Mouse (Mus musculus) ovary, postnatal 10 days (tissue): Measurements from ENCODE around the gene Zfp945.
A peak's percentile ranks its signal among the peaks of the same experiment; 100 is the strongest.
"Not testable (repeated sequence)": the region's sequence is repeated elsewhere in the genome, so short reads cannot be mapped to it uniquely, and the experiment has no call there.

Experiments used
- DNase-seq: peaks from one replicate; pipeline ENCODE4 v3.0.0; 2022; ENCODE audit warnings: low spot score

Zfp945 gene

DNA sequence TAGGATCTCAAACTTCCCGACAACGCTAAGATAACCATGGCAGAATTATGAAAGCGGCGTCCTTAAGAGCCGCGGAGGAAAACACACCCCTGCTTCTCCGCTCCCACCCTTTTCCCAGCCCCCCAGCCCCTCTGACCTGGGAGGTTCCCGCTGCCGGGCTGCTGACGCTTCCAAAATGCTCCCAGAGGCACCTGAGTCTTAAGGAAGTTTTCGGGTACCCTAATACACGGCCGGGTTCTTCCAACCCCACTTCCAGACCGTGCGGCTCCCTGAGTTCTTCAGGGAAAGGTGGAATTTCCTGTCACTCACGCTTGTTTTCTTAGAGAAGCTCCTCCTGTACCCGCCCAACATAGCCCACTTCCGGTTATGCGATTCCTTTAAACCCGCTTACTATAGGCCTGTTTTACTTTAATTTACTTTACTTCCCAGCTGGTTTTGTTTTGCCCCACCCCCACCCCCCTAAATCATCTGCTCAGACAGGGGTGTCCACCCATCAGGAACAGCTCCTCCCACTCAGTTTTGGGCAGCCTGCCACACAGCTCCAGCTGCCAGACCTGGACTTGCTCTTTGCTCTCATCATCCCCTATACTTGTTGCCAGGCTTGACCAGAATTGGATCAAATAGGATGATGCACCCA lies at the start of gene Zfp945:
Gene Zfp945, minus strand, starts transcription at position 290 of the 637 bp plus-strand sequence.
- peak; percentile 34 for DNase-seq

DNA sequence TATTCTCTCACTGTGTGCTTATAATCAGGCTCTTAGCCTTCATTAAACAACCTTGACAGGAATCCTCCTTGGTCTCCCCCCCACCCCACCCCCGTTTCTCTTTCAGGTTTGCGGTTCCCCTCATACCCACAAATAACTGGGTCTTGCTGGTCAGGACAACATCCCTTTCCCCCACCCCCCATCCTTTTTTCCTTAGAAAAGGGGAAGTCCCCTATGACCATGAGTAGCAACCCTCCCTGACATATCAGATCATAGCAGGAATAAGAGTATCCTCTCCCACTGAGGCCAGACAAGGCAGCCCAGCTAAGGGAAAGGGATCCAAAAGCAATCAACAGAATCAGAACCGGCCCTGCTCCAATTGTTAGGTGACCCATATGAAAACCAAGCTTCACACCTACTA lies 21.4 kb upstream of the Zfp945 start:
- no peak for DNase-seq

DNA sequence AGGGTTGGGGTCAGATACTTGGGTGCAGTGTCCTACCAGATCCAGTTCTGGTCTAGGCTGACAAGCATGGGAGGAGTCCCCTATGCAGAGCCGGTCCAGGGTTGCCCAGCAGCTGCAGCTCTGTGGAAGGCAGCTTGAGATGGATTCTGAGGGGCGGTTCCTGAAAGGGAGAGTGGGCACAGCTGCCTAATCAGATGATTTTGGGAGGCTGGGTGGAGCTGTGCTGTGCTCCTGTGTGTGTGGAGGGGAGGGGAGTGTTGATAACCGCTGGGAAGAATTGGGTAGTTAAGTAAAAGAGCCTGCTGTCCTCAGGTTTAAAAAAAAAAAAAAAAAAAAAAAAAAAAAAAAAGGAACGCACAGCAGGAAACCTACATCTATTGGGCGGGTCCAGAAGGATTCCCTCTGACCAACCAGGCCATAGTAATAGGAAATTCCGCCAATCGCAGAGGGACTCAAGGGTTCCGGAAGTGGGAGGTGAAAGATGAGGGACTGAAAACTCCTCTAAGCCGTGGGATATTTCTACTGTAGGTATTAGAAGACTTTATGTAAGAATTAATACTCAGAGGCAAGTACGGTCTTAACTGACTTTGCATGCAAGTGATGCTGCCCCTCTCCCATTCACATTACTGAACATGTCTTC lies 17.2 kb upstream of the Zfp945 start:
- DNase-seq, result no peak

DNA sequence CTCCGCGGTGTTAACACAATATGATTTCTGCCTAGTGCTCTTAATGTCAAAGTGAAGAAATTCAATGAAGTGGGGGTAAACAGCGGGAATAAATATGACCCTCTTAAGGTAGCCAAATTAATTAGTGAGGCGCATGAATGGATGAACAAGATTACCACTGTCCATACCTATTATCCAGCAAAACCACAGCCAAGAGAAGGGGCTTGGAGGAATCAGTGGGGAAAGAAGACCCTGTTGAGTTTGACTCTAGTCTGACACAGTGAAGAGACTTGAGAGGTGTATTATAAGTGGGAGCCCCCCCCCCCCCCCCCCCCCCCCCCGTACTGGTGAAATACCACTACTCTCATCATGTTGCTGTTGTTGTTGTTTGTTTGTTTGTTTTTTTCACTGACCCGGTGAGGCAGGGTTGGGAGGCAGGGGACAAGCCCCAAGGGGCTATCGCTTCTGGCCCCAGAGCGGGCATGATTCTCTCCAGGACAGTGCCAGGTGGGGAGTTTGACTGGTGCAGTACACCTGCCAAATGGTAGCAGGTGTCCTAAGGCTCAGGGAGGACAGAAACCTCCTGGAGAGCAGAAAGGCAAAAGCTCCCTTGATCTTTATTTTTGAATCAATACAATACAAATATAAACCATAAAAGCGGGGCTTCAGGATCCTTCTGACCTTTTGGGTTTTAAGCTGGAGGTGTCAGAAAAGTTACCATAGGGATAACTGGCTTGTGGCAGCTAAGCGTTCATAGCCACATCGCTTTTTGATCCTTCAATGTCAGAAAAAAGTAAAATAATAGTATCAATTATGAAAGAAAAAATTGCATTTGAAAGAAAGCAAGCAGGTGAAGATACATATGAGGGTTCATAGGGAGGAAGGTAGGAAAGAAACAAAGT lies 10.7 kb upstream of the Zfp945 start:
- DNase-seq, result no peak

DNA sequence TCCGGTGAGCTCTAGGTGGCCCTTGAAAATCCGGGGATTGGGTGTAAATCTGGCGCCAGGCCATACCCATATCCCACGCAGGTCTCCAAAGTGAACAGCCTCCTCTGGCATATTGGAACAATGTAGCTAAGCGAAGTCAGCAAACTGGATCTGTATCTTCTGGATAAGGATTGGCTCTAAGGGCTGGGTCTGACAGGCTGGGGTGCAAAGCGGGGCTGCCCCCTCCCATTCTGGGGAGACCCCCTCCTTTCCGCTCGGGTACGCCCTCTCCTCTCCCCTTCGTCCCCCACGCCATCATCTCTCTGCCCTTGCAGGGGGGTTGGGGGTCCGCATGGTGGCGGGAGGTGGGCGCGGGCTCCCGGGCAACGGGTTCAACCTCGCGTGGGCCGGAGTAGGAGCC lies 9.4 kb upstream of the Zfp945 start:
- no peak for DNase-seq

DNA sequence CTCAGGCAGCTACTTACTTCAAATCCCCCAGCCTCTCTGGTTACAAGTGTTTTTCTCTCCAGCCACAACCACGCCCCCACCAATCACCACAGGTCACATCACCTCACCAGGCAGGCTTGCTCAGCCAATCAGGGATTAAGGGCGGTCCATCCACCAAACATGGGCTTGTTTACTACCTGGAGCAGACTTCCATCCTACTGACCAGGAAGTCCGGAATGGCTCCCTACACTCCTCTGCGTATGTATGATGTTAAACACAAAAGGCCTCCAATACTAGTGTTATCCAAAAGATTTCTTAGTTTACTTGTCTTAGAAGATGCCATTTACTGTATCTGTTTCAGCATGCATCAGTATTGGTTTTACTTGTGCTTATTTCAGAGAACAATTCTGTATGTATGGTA lies 8.6 kb upstream of the Zfp945 start:
- DNase-seq, result not testable (repeated sequence)

DNA sequence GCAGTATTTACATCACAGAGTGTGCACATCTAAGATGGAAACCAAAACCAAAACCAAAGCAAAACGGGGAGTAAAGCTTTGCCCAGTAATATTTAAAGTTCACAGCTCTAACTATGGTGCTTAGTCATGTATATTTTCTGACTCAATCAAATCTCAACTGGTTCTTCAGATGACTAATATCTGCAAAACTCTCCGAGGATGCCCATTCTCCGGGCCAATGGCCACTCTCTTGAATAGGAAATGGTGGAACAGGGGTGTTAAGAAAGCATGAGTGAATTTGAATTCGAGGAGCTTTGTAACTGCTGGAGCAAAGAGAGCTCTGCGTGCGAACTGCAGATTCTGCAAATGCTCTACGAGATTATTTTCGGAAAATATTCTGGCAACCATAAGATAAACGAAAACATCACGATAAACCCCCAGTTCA lies 501 bp downstream of the Zfp945 start:
- peak; percentile 3 for DNase-seq

DNA sequence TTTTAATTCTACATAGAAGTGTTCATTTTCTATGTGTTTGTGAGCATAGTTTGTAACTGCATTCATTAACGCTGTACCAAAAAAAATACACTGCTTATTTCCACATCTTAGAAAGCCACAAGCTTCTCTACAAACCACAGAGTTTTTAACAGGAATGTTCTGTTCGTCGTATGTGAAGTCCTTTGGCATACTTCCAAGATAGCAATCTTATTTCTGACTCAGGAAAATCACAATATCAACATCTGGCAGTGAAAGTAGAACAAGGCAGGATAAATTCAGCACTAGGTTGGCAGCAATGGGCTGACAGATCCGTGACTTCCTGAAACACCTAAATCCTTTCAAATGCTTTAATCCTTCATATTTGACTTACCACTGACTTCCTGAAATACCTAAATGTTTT lies 45.8 kb downstream of the Zfp945 start:
- no peak for DNase-seq

- DNase-seq, result no peak
Measured at GRCm38 (mm10) chr17:22818199-22818595, 48.7 kb downstream of the Zfp945 start.

DNA sequence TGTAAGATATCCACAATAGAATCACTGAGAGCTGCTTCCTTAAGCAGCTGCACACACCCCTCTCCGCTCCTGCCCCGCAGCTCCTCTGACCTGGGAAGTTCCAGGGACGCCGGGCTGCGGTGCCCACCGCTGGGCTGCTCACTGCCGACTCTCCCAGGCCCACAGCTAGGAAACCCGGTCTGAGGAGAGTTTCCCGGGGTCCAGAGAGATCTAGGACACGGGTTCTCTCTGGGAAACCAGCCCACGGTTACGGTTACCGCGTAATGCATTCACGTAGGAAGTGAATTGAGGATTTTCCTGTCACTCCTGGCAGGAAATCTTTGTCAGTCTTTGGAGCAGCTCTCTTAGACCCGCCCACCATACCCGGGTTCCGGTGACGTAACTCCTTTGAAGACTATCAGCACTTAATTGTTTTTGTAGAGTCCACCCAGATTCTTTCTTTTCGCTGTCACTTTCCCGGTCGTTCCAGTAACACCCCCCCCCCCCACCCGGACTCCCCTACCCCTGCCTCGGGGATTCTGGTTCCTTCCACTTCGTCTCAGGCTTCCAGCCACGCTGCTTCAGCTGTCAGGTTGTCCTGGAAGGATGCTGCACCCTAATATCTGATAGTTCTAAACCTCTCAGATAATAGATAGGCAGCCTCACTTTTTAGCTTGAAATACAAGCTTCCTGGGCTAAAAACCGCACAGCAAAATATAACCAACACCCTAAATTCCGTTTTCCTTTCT lies 49.3 kb downstream of the Zfp945 start:
- DNase-seq, result peak; percentile 23

DNA sequence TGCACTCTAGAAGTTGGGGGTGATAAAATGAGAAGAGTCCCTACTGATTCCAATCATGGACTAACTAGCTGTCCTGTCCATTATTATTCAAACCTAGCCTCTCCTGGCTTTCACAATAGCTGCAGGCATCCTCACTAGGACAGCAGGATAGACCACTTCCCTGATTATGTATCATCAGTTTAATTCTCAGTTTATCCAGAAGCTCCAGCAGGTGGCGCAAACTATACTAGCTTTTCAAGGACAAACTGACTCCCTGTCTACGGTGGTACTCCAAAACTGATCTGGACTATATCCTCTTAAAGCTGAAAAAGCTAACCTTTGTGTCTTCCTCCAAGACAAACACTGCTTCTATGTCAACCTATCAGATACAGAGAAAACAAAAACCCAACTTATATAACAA lies 67.2 kb downstream of the Zfp945 start:
- DNase-seq, result no peak
